ENCODE assay signal across 10 mouse cellular contexts in the genomic region with DNA sequence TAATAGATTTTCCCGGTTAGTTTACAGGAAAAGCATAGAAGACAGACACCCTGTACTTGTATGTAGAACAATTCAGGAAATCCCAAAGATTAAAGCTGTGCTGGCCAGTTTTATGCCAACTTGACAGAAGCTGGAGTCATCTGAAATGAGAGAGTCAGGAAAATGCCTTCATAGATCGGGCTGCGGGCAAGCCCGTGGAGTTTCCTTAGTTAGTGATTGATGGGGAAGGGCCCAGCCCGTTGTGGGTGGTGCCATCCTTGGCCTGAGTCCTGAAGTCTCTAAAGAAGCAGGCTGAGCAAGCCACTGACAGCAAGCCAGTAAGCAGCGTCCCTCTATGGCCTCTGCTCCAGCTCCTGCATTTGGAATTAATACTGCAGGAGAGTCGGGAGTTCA. TPM values are rescaled to one million over a fixed set of nuclear protein-coding genes. Genes with fewer than 3 reads are reported as not detected.
DNase-seq lines count a peak whose midpoint lies in the region; ATAC-seq lines count a peak whose summit lies in the region.
"Had no signal": no experiment of that assay in that cellular context is flagged by ENCODE, and none has a peak within 500 bp of the region (broad histone marks: within the 10 kb centered on the region; RNA-seq: fewer than 3 reads in every experiment).

No protein-coding gene starts in this region.

- WGBS in kidney, embryonic 14.5 days, result 18% methylated on average over 7 of the region's 7 CpGs
- 15% methylated on average over 7 of the region's 7 CpGs for WGBS in lung, embryonic 15.5 days

- peak; percentile 56 for ATAC-seq in common myeloid progenitor, adult 5-6 weeks (replicated peaks; ENCODE audit: low read depth, poor library complexity, severe bottlenecking)
- peak; percentile 49; the same call in 1 of the 2 replicates for ATAC-seq in kidney, embryonic 14.5 days (ENCODE audit: low FRiP score, low TSS enrichment)
- no peak for ATAC-seq in lung, embryonic 15.5 days (ENCODE audit: borderline replicate concordance, extremely low read depth, low FRiP score, low TSS enrichment)
- ATAC-seq: forebrain, embryonic 14.5 days had no signal

- H3K9ac ChIP-seq in kidney, embryonic 14.5 days (ENCODE audit: low read depth, low read length), result no peak overlapping the region; the same call in 1 of the 2 replicates
- H3K9ac ChIP-seq in lung, embryonic 15.5 days, result no peak overlapping the region
- H3K9ac ChIP-seq: limb, embryonic 12.5 days had no signal

- H3K4me2 ChIP-seq in kidney, embryonic 14.5 days (replicated peaks; ENCODE audit: low read depth, low read length), result 0 out of 2 replicates have a peak overlapping the region, but pooled peaks have one; percentile 2
- H3K4me2 ChIP-seq in lung, embryonic 15.5 days, result peak overlapping the region; percentile 14; the same call in 1 of the 2 replicates
- H3K4me2 ChIP-seq: limb, embryonic 12.5 days had no signal

- H3K36me3 ChIP-seq in kidney, embryonic 14.5 days (ENCODE audit: control insufficient read depth, insufficient read depth, low read length), result no peaks in the 10 kb centered on the region
- H3K36me3 ChIP-seq in lung, embryonic 15.5 days, result no peaks in the 10 kb centered on the region
- H3K36me3 ChIP-seq: limb, embryonic 12.5 days had no signal

- peak; percentile 50 for DNase-seq in R1 (ENCODE audit: low read depth, low spot score)
- no peak for DNase-seq in left cerebral cortex, postnatal 25 days (ENCODE audit: low spot score in 2 of 2)
- no peak for DNase-seq in gastrocnemius, adult 18-20 months (ENCODE audit: low spot score)
- no peak for DNase-seq in left cerebral cortex, postnatal 4 days
- DNase-seq: right cerebral cortex, adult 18-20 months had no signal

- H3K27me3 ChIP-seq in kidney, embryonic 14.5 days (ENCODE audit: control insufficient read depth, insufficient read depth, low read length), result no peaks in the 10 kb centered on the region
- no peaks in the 10 kb centered on the region for H3K27me3 ChIP-seq in lung, embryonic 15.5 days
- H3K27me3 ChIP-seq: limb, embryonic 12.5 days had no signal

- H3K4me3 ChIP-seq in kidney, embryonic 14.5 days (ENCODE audit: low read length), result no peak overlapping the region
- no peak overlapping the region for H3K4me3 ChIP-seq in lung, embryonic 15.5 days
- H3K4me3 ChIP-seq: limb, embryonic 12.5 days had no signal

- H3K9me3 ChIP-seq in kidney, embryonic 14.5 days (ENCODE audit: control insufficient read depth, low read length), result no peaks in the 10 kb centered on the region
- no peaks in the 10 kb centered on the region for H3K9me3 ChIP-seq in lung, embryonic 15.5 days
- H3K9me3 ChIP-seq: limb, embryonic 12.5 days had no signal

- H3K4me1 ChIP-seq in kidney, embryonic 14.5 days (ENCODE audit: control insufficient read depth, insufficient read depth, low read length), result peaks cover 4% of the 10 kb centered on the region; the same call in 1 of the 2 replicates
- peaks cover 7% of the 10 kb centered on the region; the same call in 1 of the 2 replicates for H3K4me1 ChIP-seq in lung, embryonic 15.5 days

- intact Hi-C loops in left cerebral cortex, postnatal 25 days (cut with DNase I), result loop anchor here (10.0 kb wide), 1 partner anchor 286 kb away; no protein-coding TSS in a partner anchor
- intact Hi-C loops in left cerebral cortex, postnatal 4 days (cut with DNase I), result no loop called here

- H3K27ac ChIP-seq in kidney, embryonic 14.5 days (ENCODE audit: low read depth, low read length), result peak overlapping the region; percentile 31; the same call in 1 of the 2 replicates
- H3K27ac ChIP-seq in lung, embryonic 15.5 days, result peak overlapping the region; percentile 52

RNA-seq across cellular contexts. Expression of a gene that starts 39.2 kb away (rescaled TPM):
- total RNA-seq in common myeloid progenitor, adult 5-6 weeks (2017), result 497 and 549 TPM in 2 replicates
- polyA plus RNA-seq in kidney, embryonic 14.5 days (2014; fragmentation: Nextera tagmentation; extraction: Ambion mirVana), result 3,172 and 3,245 TPM in 2 replicates
- polyA plus RNA-seq in lung, embryonic 15.5 days (2015; fragmentation: Nextera tagmentation; extraction: Ambion mirVana), result 2,768 and 2,901 TPM in 2 replicates
- total RNA-seq in left cerebral cortex, postnatal 25 days (2021), result 100 to 1,000 TPM in 1 of 2 experiments, 10 to 100 TPM in 1; 95.1 to 113 TPM
- total RNA-seq in gastrocnemius, adult 18-20 months (2021), result 10 to 100 TPM; 36.3 to 50.4 TPM
- 100 to 1,000 TPM; 274 to 291 TPM for total RNA-seq in left cerebral cortex, postnatal 4 days (2021)

RNA-seq across cellular contexts. Expression of a gene that starts 41.7 kb away (rescaled TPM):
- 62.2 and 80.0 TPM in 2 replicates for total RNA-seq in common myeloid progenitor, adult 5-6 weeks (2017)
- polyA plus RNA-seq in kidney, embryonic 14.5 days (2014; fragmentation: Nextera tagmentation; extraction: Ambion mirVana), result 29.6 and 49.8 TPM in 2 replicates
- polyA plus RNA-seq in lung, embryonic 15.5 days (2015; fragmentation: Nextera tagmentation; extraction: Ambion mirVana), result 43.8 and 44.5 TPM in 2 replicates
- 10 to 100 TPM; 13.1 to 14.1 TPM for total RNA-seq in left cerebral cortex, postnatal 25 days (2021)
- total RNA-seq in gastrocnemius, adult 18-20 months (2021), result 1 to 10 TPM; 4.8 to 5.0 TPM
- 10 to 100 TPM; 16.8 to 18.7 TPM for total RNA-seq in left cerebral cortex, postnatal 4 days (2021)
